Mouse (Mus musculus): ENCODE measurements around the gene Psenen.

GRCm38 (mm10) chr7:30596811-30597210 lies 33.4 kb upstream of the Psenen start:
- TF ChIP-seq CTCF (conservative IDR thresholded peaks at IDR 0.05; ENCODE audit: low read length) (no peak), NANOG (IDR thresholded peaks at IDR 0.05; ENCODE audit: borderline replicate concordance, low read length) (no peak), POU5F1 (IDR thresholded peaks at IDR 0.05; ENCODE audit: borderline replicate concordance, low read length) (no peak)
